In genomic region chr12:84384644-84385081, GRCm38 (mm10) we compare ENCODE assay signal across 8 mouse cellular contexts. TPM values are rescaled to one million over a fixed set of nuclear protein-coding genes. Genes with fewer than 3 reads are reported as not detected.
DNase-seq lines count a peak whose midpoint lies in the region; ATAC-seq lines count a peak whose summit lies in the region.
"Had no signal": no experiment of that assay in that cellular context is flagged by ENCODE, and none has a peak within 500 bp of the region (broad histone marks: within the 10 kb centered on the region; RNA-seq: fewer than 3 reads in every experiment).

No protein-coding gene starts in this region.

- 0 out of 2 replicates have a peak overlapping the region, but pooled peaks have one; percentile 10 for H3K4me2 ChIP-seq in heart, embryonic 12.5 days
- no peak overlapping the region for H3K4me2 ChIP-seq in liver, embryonic 13.5 days
- H3K4me2 ChIP-seq: neural tube, embryonic 13.5 days had no signal

- no peak overlapping the region for H3K9ac ChIP-seq in heart, embryonic 12.5 days
- H3K9ac ChIP-seq in liver, embryonic 13.5 days = no peak overlapping the region
- H3K9ac ChIP-seq: neural tube, embryonic 13.5 days had no signal

- DNase-seq in right cerebral cortex, postnatal 14 days = peak; percentile 21
- DNase-seq in right cerebral cortex, postnatal 36 days (ENCODE audit: low spot score in 2 of 2) = no peak
- no peak for DNase-seq in liver, embryonic 13.5 days
- DNase-seq in urinary bladder, postnatal 25 days (ENCODE audit: low spot score) = peak; percentile 58
- DNase-seq in hindbrain, embryonic 10.5 days (ENCODE audit: low spot score) = no peak
- DNase-seq in right cerebral cortex, adult 18-20 months = no peak

- H3K36me3 ChIP-seq in heart, embryonic 12.5 days = peaks cover 4% of the 10 kb centered on the region
- peaks cover 6% of the 10 kb centered on the region; the same call in 1 of the 2 replicates for H3K36me3 ChIP-seq in liver, embryonic 13.5 days
- no peaks in the 10 kb centered on the region for H3K36me3 ChIP-seq in hindbrain, embryonic 10.5 days

- H3K4me3 ChIP-seq in heart, embryonic 12.5 days = no peak overlapping the region
- no peak overlapping the region for H3K4me3 ChIP-seq in liver, embryonic 13.5 days (replicated peaks)
- H3K4me3 ChIP-seq in hindbrain, embryonic 10.5 days = no peak overlapping the region
- H3K4me3 ChIP-seq: neural tube, embryonic 13.5 days had no signal

- no peaks in the 10 kb centered on the region for H3K9me3 ChIP-seq in heart, embryonic 12.5 days (replicated peaks)
- no peaks in the 10 kb centered on the region for H3K9me3 ChIP-seq in liver, embryonic 13.5 days (replicated peaks)
- no peaks in the 10 kb centered on the region for H3K9me3 ChIP-seq in hindbrain, embryonic 10.5 days
- H3K9me3 ChIP-seq: neural tube, embryonic 13.5 days had no signal

- peak overlapping the region; percentile 88 for H3K27ac ChIP-seq in heart, embryonic 12.5 days (ENCODE audit: poor library complexity, severe bottlenecking)
- peak overlapping the region; percentile 61 for H3K27ac ChIP-seq in liver, embryonic 13.5 days
- no peak overlapping the region for H3K27ac ChIP-seq in hindbrain, embryonic 10.5 days
- H3K27ac ChIP-seq: neural tube, embryonic 13.5 days had no signal

- H3K27me3 ChIP-seq in heart, embryonic 12.5 days (replicated peaks) = no peaks in the 10 kb centered on the region
- no peaks in the 10 kb centered on the region for H3K27me3 ChIP-seq in liver, embryonic 13.5 days
- no peaks in the 10 kb centered on the region for H3K27me3 ChIP-seq in hindbrain, embryonic 10.5 days (ENCODE audit: insufficient read depth, poor library complexity, severe bottlenecking)
- H3K27me3 ChIP-seq: neural tube, embryonic 13.5 days had no signal

- peaks cover 36% of the 10 kb centered on the region for H3K4me1 ChIP-seq in heart, embryonic 12.5 days (replicated peaks)
- peaks cover 27% of the 10 kb centered on the region for H3K4me1 ChIP-seq in liver, embryonic 13.5 days (replicated peaks)
- no peaks in the 10 kb centered on the region for H3K4me1 ChIP-seq in hindbrain, embryonic 10.5 days (replicated peaks)
- H3K4me1 ChIP-seq: neural tube, embryonic 13.5 days had no signal

- ATAC-seq in heart, embryonic 12.5 days (ENCODE audit: insufficient number of reproducible peaks, low FRiP score) = peak; percentile 66; the same call in 1 of the 2 replicates
- ATAC-seq in liver, embryonic 13.5 days (ENCODE audit: low read depth) = peak; percentile 49; the same call in 1 of the 2 replicates

- WGBS in heart, embryonic 12.5 days = 37% methylated on average over 5 of the region's 5 CpGs
- 61% methylated on average over 5 of the region's 5 CpGs for WGBS in liver, embryonic 13.5 days (ENCODE audit: insufficient replicate concordance)
- WGBS in hindbrain, embryonic 10.5 days = 87% methylated on average over 5 of the region's 5 CpGs

RNA-seq across cellular contexts. Expression of gene Fam161b, which starts 23.0 kb away (rescaled TPM):
- 5.0 and 5.2 TPM in 2 replicates for polyA plus RNA-seq in heart, embryonic 12.5 days (2016; fragmentation: Nextera tagmentation; extraction: Ambion mirVana)
- polyA plus RNA-seq in liver, embryonic 13.5 days (2015; fragmentation: Nextera tagmentation; extraction: Ambion mirVana) = 1.4 and 1.5 TPM in 2 replicates
- polyA plus RNA-seq in hindbrain, embryonic 10.5 days (2016; fragmentation: Nextera tagmentation; extraction: Ambion mirVana) = 6.8 and 10.7 TPM in 2 replicates

RNA-seq across cellular contexts. Expression of gene Coq6, which starts 23.2 kb away (rescaled TPM):
- 59.2 and 61.6 TPM in 2 replicates for polyA plus RNA-seq in heart, embryonic 12.5 days (2016; fragmentation: Nextera tagmentation; extraction: Ambion mirVana)
- 29.4 and 29.6 TPM in 2 replicates for polyA plus RNA-seq in liver, embryonic 13.5 days (2015; fragmentation: Nextera tagmentation; extraction: Ambion mirVana)
- polyA plus RNA-seq in hindbrain, embryonic 10.5 days (2016; fragmentation: Nextera tagmentation; extraction: Ambion mirVana) = 46.5 and 48.9 TPM in 2 replicates

RNA-seq across cellular contexts. Expression of gene Entpd5, which starts 24.2 kb away (rescaled TPM):
- polyA plus RNA-seq in heart, embryonic 12.5 days (2016; fragmentation: Nextera tagmentation; extraction: Ambion mirVana) = 32.6 and 33.5 TPM in 2 replicates
- 11.5 and 14.1 TPM in 2 replicates for polyA plus RNA-seq in liver, embryonic 13.5 days (2015; fragmentation: Nextera tagmentation; extraction: Ambion mirVana)
- 7.6 and 8.6 TPM in 2 replicates for polyA plus RNA-seq in hindbrain, embryonic 10.5 days (2016; fragmentation: Nextera tagmentation; extraction: Ambion mirVana)

RNA-seq across cellular contexts. Expression of gene Bbof1, which starts 24.2 kb away (rescaled TPM):
- polyA plus RNA-seq in heart, embryonic 12.5 days (2016; fragmentation: Nextera tagmentation; extraction: Ambion mirVana) = 1.4 and 1.5 TPM in 2 replicates
- polyA plus RNA-seq in liver, embryonic 13.5 days (2015; fragmentation: Nextera tagmentation; extraction: Ambion mirVana) = 0.24 and 0.75 TPM in 2 replicates
- 0.68 and 1.0 TPM in 2 replicates for polyA plus RNA-seq in hindbrain, embryonic 10.5 days (2016; fragmentation: Nextera tagmentation; extraction: Ambion mirVana)

RNA-seq across cellular contexts. Expression of gene Rnf113a2, which starts 32.3 kb away (rescaled TPM):
- polyA plus RNA-seq in heart, embryonic 12.5 days (2016; fragmentation: Nextera tagmentation; extraction: Ambion mirVana) = 21.3 and 24.4 TPM in 2 replicates
- polyA plus RNA-seq in liver, embryonic 13.5 days (2015; fragmentation: Nextera tagmentation; extraction: Ambion mirVana) = 15.8 and 20.2 TPM in 2 replicates
- polyA plus RNA-seq in hindbrain, embryonic 10.5 days (2016; fragmentation: Nextera tagmentation; extraction: Ambion mirVana) = 23.3 and 24.1 TPM in 2 replicates

Comparison
In these comparisons a context has a peak if more than half of its experiments do, and no peak if none do; other contexts are left out.
1. DNase-seq: peak in right cerebral cortex, postnatal 14 days (single experiment) and urinary bladder, postnatal 25 days (single experiment); none in right cerebral cortex, postnatal 36 days (0 of 2), liver, embryonic 13.5 days (single experiment), hindbrain, embryonic 10.5 days (single experiment) and right cerebral cortex, adult 18-20 months (single experiment).